Mouse (Mus musculus): ENCODE measurements around the gene Asb6. TPM values are rescaled to one million over a fixed set of nuclear protein-coding genes. Genes with fewer than 3 reads are reported as not detected.

Asb6 gene
- total and polyA plus RNA-seq, 3 experiments: 50.1 to 54.6 TPM; not detected in 1

GRCm38 (mm10) chr2:30875621-30876432 lies 45.7 kb upstream of the Asb6 start (continued):
- TF ChIP-seq E2F4 (IDR thresholded peaks at IDR 0.05; ENCODE audit: borderline replicate concordance, low read depth, low read length): no peak
- no peak for TF ChIP-seq CHD2 (IDR thresholded peaks at IDR 0.05; ENCODE audit: low read length)
- no peak for TF ChIP-seq POLR2AphosphoS2 (IDR thresholded peaks at IDR 0.05; ENCODE audit: low read length)

- no peak overlapping the region for H3K27ac ChIP-seq (ENCODE audit: control insufficient read depth, low read depth, low read length)
- DNase-seq (ENCODE audit: low read depth, low spot score): no peak
- TF ChIP-seq MAX (IDR thresholded peaks at IDR 0.05; ENCODE audit: low read length) (no peak), GABPA (IDR thresholded peaks at IDR 0.05; ENCODE audit: low read depth, low read length) (no peak), MXI1 (IDR thresholded peaks at IDR 0.05; ENCODE audit: low read depth, low read length) (no peak), MYB (IDR thresholded peaks at IDR 0.05; ENCODE audit: low read depth, low read length) (no peak), TBP (IDR thresholded peaks at IDR 0.05; ENCODE audit: low read depth, low read length) (no peak), MAFK (IDR thresholded peaks at IDR 0.05; ENCODE audit: borderline replicate concordance, low read depth, low read length) (no peak), ZNF384 (IDR thresholded peaks at IDR 0.05; ENCODE audit: low read depth, low read length) (no peak), CTCF (IDR thresholded peaks at IDR 0.05 in 2 of 3, conservative IDR thresholded peaks at IDR 0.05 in 1 of 3; ENCODE audit: control insufficient read depth in 1 of 3, insufficient read depth in 1 of 3, low read depth in 2 of 3, low read length in 3 of 3, poor library complexity in 1 of 3, severe bottlenecking in 1 of 3) (no peak), UBTF (IDR thresholded peaks at IDR 0.05; ENCODE audit: borderline replicate concordance, insufficient read depth, low read depth, low read length) (no peak), ZC3H11A (IDR thresholded peaks at IDR 0.05; ENCODE audit: low read depth, low read length) (no peak), GATA1 (IDR thresholded peaks at IDR 0.05; ENCODE audit: low read depth, low read length) (no peak), SMC3 (IDR thresholded peaks at IDR 0.05; ENCODE audit: low read depth, low read length) (no peak), POLR2A (IDR thresholded peaks at IDR 0.05; ENCODE audit: control insufficient read depth in 1 of 2, insufficient read depth in 1 of 2, low read depth in 1 of 2, low read length in 2 of 2, poor library complexity in 1 of 2) (no peak), MEF2A (IDR thresholded peaks at IDR 0.05; ENCODE audit: extremely low read depth, insufficient replicate concordance, low read depth, low read length, poor library complexity, severe bottlenecking) (no peak), ZKSCAN1 (IDR thresholded peaks at IDR 0.05; ENCODE audit: low read depth, low read length) (no peak), HCFC1 (IDR thresholded peaks at IDR 0.05; ENCODE audit: low read depth, low read length) (no peak), MAZ (IDR thresholded peaks at IDR 0.05; ENCODE audit: low read depth, low read length) (no peak)
- no peak overlapping the region for H3K4me3 ChIP-seq (ENCODE audit: control insufficient read depth in 1 of 2, insufficient read depth in 1 of 2, low read depth in 2 of 2, low read length in 2 of 2)
- no peaks in the 10 kb centered on the region for H3K79me2 ChIP-seq (ENCODE audit: control insufficient read depth, insufficient read depth, low read length, poor library complexity)
- H3K9me3 ChIP-seq (replicated peaks; ENCODE audit: insufficient read depth, low read length): no peaks in the 10 kb centered on the region
- peaks cover 0 to 4% of the 10 kb centered on the region in 2 experiments; a peak in 3 of 4 replicates for H3K27me3 ChIP-seq (ENCODE audit: control insufficient read depth in 1 of 2, insufficient read depth in 2 of 2, low read length in 2 of 2)
- H3K9ac ChIP-seq (ENCODE audit: control insufficient read depth, low read depth, low read length, poor library complexity, severe bottlenecking): no peak overlapping the region
- H3K4me1 ChIP-seq (ENCODE audit: control insufficient read depth in 1 of 2, insufficient read depth in 2 of 2, low read length in 2 of 2): no peaks in the 10 kb centered on the region
- no peaks in the 10 kb centered on the region for H3K36me3 ChIP-seq (ENCODE audit: control insufficient read depth in 1 of 2, insufficient read depth in 2 of 2, low read length in 2 of 2)
Measured at GRCm38 (mm10) chr2:30875096-30875495, 45.0 kb upstream of the Asb6 start.
